Mouse (Mus musculus) urinary bladder, postnatal 10 days (tissue): ENCODE measurements around the gene Gata5.

ENCODE experiments used
- DNase-seq: peaks from one replicate; pipeline ENCODE4 v3.0.0; 2022; ENCODE audit warnings: low spot score

Gene Gata5

DNA sequence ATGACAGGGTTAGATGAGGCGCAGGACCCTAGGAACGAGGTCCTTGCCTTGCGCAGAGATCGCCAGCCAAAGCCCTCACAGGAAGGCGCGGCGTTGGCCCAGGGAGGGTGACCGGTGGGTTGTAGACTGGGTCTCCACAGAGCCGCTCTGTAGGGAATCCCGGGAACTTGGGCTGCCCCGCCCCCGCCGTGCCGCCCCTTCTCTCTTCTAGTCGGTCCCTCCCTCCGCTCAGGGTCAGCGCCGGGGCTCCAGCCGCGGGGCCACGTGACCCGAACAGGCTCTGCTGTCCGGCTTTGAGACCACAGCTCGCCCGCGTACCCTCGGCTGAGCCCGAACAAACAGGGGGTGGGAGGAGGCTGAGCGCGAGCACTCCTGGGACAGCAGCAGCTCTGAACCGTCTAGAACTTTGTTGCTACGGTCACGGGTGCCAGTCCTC, at the start of gene Gata5:
TSS of gene Gata5 (minus strand) at position 149 of the 436 bp plus-strand sequence.
- DNase-seq: peak; percentile 56

DNA sequence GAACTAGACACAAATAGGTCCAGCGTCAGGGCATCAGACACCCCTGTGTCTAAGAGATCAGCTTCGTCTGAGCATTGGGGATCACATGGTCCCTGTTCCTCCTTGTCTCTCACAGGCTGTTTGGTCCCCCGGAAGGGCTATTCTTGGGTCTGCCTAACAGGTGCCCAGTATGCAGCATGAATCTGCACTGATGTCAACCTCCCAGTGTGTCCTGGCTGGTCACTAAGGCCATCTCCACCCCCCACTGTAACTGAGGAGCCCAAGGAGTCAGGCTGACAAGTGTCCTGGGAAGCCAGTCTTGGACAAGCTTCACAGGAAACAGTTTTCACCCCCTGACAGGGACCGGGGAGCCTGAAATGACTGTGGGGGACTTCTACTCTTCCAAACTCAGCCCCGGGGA, 42.2 kb upstream of the Gata5 start:
- DNase-seq: no peak

DNA sequence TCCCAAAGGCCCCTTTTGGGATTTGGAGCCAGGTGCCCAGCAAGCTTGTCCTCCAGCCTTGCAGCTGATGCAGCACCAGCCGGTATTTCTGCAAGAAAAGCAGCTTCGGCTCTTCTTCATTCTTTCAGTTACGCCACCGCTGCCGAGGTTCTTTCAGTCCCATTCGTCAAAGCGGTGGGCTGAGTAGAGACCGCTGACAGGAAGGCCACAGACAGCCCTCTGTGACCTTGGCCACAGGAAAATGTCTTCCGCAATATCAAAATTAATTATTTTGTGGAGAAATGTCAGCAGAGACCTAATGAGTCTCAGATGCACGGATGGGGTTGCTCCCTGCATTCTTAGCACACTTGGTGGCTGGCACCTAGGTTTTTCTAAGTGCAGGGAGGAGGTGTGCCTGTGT, 38.8 kb upstream of the Gata5 start:
- no peak for DNase-seq

DNA sequence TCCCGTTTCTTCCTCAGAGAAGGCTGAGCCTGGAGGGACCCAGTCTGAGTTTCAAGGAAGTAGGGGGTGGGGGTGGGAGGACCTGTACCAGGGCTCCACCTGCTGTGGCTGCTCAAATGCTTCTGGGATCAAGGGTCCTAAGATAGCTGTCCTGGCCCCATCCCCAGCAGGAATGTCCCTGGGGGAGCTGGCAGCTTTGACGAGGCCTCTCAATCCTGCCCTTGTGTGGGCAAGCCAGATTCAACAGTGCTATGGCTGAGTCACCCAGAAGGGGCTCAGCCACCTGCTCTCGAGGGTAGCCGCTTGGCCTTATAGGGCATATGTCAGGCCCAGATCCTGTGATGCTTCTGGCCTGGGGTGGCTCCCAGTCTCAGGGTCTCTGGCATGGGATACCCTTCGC, 33.9 kb upstream of the Gata5 start:
- DNase-seq: no peak

DNA sequence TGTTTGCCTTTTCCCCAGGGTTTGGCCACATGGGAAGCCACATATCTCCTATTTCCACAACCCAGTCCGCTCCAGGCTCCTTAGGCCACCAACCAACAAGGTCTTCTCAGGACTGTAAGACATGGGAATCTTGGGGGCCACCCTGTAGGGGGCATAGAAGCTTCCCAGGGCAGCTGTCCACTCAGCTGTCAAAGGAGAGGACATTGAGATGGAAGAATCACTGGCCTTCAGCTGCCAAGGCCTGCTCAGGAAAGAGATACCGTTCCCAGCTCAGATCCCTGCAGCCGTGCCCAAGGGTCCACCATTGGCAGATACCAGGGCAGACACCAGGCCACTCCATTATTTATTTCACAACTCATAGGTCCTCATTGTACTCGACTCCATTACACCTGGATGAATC, 32.9 kb upstream of the Gata5 start:
- DNase-seq: no peak

DNA sequence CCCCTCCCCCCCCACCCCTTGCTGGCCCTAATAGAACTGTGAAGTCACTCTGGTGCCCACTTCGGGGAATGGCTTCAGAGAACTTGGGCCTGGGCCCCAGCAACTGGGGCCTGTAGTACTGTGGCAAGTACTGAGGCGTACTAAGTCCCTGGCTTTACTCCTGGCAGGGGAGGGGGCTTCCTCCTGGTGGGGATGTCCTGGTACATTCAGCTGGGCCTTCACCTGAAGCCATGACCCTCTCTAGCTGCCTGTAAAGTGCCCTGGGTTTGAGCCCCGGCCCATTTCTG, 28.9 kb upstream of the Gata5 start:
- no peak for DNase-seq

DNA sequence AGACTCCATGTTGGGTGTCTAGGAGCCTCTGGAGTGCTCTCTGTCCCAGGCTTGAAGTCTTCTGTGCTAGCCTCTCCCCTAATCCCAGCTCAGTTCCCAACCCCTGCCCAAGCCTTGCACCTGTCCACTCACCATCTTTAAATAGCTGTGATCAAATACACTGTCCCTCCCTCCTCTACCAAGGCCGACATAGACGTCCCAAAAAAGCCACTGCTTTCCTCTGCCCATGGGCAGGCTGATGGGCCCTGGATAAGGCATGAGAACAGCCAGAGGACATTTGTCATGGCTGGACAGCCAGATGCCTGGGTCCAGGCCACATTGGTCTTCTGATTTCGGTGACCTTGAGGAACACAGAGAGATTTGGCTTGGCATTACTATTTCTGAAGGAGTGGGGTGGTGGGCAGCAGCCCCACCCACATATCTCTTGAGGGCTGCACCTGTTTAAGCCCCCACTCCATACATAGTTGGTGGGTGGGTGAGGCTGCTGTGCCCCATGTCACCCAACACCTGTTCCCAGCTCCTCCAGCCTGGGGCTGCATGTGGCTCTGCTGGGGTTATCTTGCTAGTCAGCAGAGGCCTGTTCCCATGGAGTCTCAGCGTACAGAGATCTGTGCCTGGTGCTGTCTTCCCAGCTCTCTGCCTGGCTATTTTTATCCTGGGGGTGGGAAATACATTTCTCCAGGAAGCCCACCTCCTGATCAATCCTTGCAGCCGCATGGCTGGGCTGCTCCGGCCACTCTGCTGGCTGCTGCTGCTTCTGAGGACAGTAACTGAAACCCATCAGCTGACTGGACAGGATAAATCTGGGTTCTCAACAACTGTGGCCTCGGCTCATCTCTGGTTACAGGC, 28.3 kb upstream of the Gata5 start:
- DNase-seq: no peak

DNA sequence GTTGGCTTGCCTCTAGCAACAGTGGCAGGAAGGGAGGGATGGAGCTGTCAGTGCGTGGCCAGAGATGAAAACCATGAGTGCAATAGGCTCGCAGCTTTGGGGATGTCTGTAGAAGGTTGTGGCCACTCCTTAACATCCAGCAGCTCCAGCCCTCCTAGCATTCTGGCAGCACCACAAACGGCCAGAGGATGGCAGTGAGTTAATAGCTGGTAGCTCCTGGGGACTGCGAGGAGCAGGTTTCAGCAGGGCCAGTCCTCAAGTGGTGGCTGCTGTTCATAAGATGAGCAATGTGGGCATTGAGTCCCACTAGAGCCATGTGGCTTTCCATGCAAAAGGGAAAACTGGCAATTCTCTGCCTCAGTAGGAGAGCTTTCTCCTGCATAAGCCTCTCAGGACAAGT, 24.6 kb upstream of the Gata5 start:
- no peak for DNase-seq

DNA sequence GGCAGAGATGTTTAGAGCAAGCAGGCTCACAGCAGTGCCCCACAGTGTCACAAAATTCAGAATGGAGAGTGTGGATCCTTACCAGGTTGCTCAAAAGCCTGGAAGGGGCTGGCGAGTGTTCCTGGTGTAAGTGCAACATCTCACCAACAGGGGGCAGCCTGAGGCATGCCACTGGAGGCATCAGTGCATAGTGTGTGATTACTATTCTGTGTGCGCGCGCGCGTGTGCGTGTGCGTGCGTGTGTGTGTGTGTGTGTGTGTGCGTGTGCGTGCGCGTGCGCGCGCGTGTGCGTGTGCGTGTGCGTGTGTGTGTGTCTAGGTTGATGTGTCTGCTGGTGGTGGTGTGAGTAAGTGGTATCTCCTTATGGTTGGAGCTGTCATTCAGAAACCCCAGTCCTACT, 18.8 kb upstream of the Gata5 start:
- no peak for DNase-seq

DNA sequence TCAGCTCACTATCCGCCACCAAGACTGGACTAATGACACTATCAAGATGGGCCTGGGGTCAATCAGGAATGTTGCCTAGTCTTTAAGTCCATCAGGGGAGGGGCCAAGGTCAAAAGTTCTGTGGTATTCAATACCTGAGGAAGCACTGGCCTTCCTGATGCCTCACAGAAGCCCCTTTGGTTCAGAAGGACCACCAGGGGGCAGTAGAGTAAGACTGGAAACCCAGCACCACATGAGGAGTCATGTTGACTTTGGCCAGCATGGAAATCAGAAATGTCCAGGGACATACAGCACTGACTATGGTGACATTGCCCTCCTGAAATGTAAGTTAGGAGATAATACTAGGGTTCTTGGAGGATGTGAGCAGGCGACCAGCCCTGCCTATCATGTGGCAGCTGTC, 16.2 kb upstream of the Gata5 start:
- no peak for DNase-seq

DNA sequence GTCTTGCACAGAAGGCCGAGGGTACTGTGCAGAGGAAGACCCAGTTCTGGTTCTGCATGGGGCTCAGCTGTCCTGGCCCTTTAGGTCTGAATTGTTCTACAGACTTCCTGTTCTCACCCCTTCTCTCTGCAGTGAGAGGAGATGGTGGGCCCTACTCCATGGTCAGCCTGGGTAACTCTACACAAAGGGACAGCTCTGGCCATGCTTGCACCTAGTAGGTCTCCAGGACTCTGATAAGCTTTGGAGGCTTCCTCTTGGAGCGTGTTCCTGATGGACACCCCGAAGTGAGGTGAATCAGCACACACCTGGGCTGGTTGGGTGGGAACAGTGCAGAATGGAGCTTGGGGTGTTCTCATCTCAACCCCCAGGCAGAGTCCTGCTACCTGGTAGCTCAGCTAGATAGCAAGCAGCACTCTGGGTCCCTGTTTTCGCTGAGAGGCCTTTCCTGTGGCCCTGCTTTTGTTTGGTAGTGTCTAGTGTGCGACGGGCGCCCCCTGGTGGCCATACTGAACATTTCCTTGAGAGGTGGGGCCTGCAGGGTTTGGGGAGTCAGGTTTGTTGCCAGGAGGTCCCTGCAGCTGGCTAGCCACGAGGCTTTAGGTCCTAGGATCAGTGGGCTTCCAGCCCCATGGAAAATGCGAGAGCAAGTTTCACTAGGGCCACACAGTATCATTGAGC, 12.5 kb upstream of the Gata5 start:
- DNase-seq: peak; percentile 53

DNA sequence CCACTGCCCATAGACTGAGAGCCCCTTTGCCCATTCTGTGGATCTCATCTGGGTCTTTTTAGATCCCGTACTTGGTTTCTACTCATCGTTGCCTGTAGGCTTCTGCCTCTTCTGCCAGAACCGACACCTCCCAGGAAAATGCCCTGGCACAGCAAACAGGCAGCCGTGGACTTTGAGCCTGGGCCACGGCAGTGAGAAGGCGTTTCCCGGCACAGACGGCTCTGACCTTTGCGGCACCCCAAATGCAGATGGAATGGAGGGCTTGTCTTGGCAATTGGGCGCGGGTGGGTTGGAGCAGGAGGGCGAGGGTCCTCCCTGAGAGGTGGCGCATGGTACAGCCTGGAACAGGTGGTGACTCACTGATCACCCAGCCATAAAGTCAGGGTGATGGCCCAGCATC, 8.6 kb upstream of the Gata5 start:
- no peak for DNase-seq

DNA sequence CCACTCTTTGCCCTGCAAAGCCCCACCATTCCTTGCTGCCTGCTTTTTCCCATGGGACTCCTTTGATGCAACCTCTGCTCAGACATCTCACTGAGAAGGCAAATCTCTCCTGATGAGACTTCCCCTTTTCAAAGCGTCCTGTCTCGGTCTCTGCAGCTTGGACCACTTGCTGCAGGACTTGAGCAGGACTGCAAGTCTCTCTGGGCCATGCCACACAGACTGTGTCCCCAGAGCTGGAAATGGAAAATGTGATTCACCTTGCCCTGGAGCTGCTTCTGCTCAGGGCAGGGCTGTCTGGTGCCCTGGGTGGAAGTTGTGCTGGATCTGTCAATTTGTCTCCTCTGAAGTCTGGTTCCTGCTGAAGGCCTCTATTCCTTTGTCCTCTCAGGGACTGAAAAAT, 7.7 kb upstream of the Gata5 start:
- DNase-seq: no peak

DNA sequence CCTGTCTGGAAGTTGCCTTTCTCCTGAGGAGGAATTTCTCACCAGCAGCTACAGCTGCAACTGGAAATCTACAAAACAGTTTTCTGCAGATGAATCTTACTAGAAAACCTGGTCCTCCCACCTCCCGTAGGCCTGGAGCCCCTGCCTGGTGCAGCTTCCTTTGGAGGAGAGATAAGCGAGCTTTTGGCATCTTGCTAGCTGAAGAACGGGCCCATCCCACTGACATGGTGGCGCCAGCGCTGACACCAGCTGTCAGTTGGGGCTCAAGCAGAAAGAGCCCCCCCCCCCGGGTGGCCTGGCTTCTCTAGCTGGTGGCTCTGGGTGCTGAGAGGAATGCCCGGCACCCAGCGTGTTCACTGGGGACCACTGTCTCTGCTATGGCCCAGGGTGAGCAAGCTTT, 6.7 kb upstream of the Gata5 start:
- DNase-seq: no peak

DNA sequence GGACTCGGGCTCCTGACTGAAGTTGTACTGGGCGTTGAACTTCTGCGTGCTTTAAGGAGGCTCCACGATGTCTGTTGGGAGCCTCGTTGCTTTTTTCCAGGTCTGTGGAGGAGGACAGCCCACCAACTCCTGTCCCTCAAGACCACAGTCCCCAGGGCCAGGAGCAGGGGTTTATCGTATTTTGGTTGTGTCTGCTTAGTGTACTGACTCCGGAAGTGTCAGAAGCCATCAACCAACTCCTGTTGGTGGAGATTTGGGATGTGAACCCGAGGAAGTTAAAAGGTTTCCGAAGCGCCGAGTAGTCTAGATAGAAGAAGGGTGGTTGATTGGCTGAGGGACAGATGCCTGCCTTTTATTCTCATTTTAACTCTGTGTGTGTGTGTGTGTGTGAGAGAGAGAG, 5.4 kb upstream of the Gata5 start:
- DNase-seq: no peak

DNA sequence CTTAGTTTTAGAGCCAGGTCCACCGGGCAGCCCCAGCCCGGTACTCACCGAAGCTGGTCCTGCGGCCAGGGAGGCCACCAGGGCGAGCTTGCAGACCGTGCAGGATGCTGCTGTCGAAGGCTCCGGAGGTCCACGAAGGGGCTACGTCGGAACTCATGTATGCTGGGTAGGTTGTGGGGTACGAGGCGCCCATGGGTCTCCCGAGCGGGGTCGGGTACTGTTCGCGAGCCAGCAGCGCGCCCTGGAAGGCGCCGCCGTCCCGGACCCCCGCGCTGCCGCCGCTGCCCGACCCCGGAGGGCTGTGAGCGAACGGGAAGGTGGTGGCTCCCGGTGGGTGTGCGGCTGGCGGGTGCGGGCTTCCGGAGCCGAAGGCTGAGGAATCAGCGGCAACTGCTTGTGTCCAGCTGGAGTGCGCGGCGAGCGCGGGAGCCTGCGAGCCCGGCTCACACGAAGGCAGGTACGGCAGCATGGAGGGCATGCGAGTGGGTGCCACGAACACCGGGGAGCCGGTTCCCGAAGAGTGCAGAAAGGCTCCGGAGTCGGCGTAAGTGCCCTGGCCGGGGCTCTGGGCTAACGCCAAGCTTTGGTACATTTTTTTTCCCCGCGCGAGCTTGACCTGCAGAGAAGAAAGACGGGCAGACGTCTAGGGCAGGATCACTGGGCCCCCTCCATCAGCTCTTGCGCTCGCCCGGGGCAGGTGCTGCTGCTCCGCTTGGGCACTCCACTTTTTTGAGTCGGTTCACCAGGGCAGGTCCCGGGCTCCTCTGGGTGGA, 535 bp downstream of the Gata5 start:
- DNase-seq: no peak

DNA sequence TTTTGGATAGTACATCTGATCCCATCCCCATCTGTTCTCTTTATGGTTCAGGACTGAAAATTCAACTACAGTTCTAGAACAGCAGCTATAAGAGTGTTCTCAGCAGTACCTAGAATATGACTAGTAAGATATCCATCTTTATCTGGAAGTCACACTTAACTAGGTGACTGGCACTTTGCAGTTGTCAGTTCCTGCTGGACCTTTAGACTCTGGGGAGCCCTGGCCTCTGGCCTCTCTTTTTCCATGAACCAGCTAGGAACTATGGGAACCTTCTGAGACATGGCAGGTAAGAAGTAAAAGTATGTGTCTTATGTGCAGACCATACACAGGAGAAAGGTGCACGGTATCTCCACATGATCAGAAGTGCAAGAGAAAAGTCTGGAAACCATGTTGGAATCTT, 5.0 kb downstream of the Gata5 start:
- no peak for DNase-seq

DNA sequence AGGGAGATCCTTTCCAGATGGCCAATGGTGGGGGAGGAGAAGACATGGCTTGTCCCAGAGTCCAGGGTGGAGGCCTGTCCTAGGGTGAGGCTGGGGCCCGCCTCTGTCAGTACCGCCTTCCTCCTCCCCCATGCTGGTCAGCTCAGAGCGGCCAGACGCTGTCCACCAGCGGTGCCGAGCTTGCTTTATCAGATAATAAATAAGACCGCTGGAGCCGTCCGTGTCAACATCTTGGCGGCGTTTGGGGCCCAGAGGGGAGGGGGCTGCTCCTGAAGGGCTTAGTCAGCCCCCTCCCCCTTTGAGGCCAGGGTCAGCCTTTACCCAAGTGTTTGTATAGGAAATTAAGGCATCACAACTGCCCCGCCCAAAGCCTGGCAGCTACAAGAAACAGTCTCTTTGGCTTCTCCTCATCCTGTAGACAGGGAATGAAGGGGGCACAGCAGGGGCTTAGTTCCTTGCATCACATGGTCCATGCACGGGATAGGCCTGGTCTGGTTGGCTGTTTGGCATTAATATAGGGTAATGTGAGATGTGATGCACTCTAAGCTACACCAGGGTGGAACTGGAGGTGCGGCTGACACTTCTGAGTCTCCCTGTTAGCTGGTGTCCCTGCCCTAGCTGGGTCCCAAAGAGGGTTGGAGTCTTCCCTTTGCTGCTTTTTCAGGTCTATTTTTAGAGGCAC, 11.7 kb downstream of the Gata5 start:
- no peak for DNase-seq

DNA sequence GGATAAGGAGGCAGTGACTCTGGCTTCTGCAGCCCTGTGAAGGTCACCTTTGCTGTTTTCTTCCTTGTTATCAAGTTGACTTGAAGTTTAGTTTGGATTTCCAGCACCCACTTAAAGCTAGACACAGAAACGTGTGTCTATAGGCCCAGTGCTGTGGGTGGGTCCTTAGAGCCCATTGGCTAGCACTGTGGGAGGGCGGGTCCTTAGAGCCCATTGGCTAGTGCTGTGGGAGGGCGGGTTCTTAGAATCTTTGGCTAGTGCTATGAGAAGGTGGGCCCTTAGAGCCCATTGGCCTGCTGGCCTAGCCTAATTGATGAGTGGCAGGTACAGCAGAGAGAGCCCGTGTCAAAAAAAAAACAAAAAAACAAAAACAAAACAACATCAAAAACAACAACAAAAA, 14.3 kb downstream of the Gata5 start:
- DNase-seq: no peak

DNA sequence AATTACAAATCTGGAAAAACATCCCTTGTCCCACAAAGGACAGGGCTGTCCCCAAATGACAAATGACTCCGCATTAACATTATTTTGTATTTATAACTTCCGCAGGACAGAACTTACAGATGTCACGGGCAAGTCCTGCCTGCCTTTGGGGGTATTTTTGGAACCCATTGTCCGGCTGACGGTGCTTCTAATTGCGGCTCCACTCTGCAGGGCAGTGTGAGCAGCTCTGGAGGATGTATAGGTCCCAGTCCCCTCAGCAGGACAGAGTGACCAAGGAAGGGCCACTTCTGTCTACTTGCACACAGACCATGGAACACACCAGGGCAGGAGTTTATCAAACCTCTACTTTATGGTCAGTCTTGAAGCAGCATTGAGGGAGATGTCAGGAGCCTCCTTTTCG, 16.9 kb downstream of the Gata5 start:
- no peak for DNase-seq

DNA sequence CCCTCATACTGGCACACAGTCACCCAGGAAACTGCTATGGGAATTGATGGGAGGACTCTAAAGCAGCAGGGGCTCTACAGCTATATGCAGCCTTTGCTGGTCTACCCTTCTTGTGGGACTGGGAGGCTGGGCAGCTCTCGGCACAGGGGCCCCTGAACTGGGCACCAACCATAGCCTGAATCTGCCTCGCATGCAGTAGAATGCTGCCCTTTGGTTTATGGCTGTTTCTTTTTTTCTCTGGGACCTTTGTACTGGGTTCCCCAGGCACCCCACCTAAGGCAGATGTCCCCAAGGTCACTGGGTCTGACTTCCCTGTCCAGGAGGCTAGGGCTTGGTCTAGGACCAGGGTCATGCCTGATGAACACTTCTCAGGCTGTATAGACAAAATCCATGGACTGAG, 20.2 kb downstream of the Gata5 start:
- no peak for DNase-seq

DNA sequence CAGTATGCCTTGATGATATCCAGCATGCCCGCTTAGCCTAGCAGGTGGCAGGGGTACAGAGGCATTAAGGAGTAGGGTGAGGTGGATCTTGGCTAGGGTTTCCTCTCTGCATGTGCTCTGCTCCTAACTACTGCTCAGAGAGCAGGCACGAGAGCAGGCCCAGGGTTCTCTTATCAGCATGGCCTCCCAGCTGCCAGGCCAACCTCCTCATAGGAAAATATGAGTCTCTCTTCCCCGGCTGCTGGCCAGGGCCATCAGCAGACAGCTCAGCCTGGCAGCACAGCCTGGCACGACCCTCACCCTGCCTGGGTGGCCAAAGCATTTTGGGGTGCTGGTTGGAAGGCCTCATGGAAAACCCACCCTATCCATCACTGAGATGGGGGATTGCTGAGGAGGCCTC, 23.4 kb downstream of the Gata5 start:
- no peak for DNase-seq

DNA sequence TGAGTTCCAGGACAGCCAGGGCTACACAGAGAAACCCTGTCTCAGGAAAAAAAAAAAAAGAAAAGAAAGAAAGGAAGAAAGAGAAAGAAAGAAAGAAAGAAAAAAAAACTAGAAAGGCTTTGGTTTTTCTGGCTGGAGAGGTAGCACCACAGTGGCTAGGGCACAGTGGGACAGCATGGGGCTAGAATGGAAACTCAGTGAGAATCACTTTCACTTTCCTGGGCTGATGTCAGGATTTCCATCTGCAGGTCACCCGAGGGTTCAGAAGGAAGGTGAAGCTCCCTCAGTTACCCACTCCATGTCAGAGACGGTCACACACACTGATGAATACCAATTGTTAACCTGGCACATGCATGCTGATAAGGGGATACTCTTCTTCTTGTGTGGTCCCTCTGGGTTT, 26.8 kb downstream of the Gata5 start:
- no peak for DNase-seq
